Comparison of ENCODE assay signal across 9 mouse cellular contexts in genomic region chr3:9076696-9077095, GRCm38 (mm10).
A peak's percentile ranks its signal among the peaks of the same experiment; 100 is the strongest.
DNase-seq lines count a peak whose midpoint lies in the region; ATAC-seq and TF ChIP-seq lines count a peak whose summit lies in the region.
"Had no signal": no experiment of that assay in that cellular context is flagged by ENCODE, and none has a peak within 500 bp of the region (broad histone marks: within the 10 kb centered on the region; RNA-seq: fewer than 3 reads in every experiment).

No protein-coding gene starts in this region.

- 30% methylated on average over 3 of the region's 3 CpGs for WGBS in hindbrain, embryonic 11.5 days
- WGBS in hindbrain, embryonic 12.5 days: 24% methylated on average over 3 of the region's 3 CpGs
- 29% methylated on average over 3 of the region's 3 CpGs for WGBS in neural tube, embryonic 11.5 days
- 24% methylated on average over 3 of the region's 3 CpGs for WGBS in stomach, postnatal 0 days

- no peak overlapping the region for H3K4me2 ChIP-seq in hindbrain, embryonic 11.5 days (replicated peaks; ENCODE audit: low read depth, low read length)
- H3K4me2 ChIP-seq in hindbrain, embryonic 12.5 days (replicated peaks): no peak overlapping the region
- no peak overlapping the region for H3K4me2 ChIP-seq in neural tube, embryonic 11.5 days (ENCODE audit: low read depth)
- H3K4me2 ChIP-seq in stomach, postnatal 0 days (replicated peaks; ENCODE audit: low read depth): no peak overlapping the region
- H3K4me2 ChIP-seq: midbrain, embryonic 12.5 days had no signal

- H3K9me3 ChIP-seq in hindbrain, embryonic 11.5 days (ENCODE audit: control insufficient read depth, low read length): no peaks in the 10 kb centered on the region
- no peaks in the 10 kb centered on the region for H3K9me3 ChIP-seq in hindbrain, embryonic 12.5 days (replicated peaks)
- no peaks in the 10 kb centered on the region for H3K9me3 ChIP-seq in neural tube, embryonic 11.5 days (ENCODE audit: control insufficient read depth, low read length)
- H3K9me3 ChIP-seq in stomach, postnatal 0 days (ENCODE audit: control insufficient read depth, low read length): no peaks in the 10 kb centered on the region
- H3K9me3 ChIP-seq: midbrain, embryonic 12.5 days had no signal

- DNase-seq in hindbrain, embryonic 11.5 days (ENCODE audit: low spot score): peak; percentile 67
- DNase-seq in forelimb bud, embryonic 11.5 days (ENCODE audit: low read depth, low spot score): peak; percentile 65
- peak; percentile 80 for DNase-seq in kidney, adult 11 months
- peak; percentile 51 to 70 for DNase-seq in left cerebral cortex, postnatal 14 days (ENCODE audit: low spot score in 2 of 2)
- DNase-seq in neural tube, embryonic 11.5 days (ENCODE audit: low spot score): peak; percentile 64
- peak; percentile 75 for DNase-seq in stomach, postnatal 0 days (ENCODE audit: low spot score)

- H3K27ac ChIP-seq in hindbrain, embryonic 11.5 days (ENCODE audit: low read depth, low read length): no peak overlapping the region
- H3K27ac ChIP-seq in hindbrain, embryonic 12.5 days: no peak overlapping the region
- H3K27ac ChIP-seq in neural tube, embryonic 11.5 days (ENCODE audit: low read depth, low read length): no peak overlapping the region
- H3K27ac ChIP-seq in stomach, postnatal 0 days (replicated peaks): no peak overlapping the region
- H3K27ac ChIP-seq: midbrain, embryonic 12.5 days had no signal

- no peak for TF ChIP-seq EP300 in stomach, postnatal 0 days (optimal IDR thresholded peaks at IDR 0.05)

- H3K36me3 ChIP-seq in hindbrain, embryonic 11.5 days (ENCODE audit: control insufficient read depth, insufficient read depth, low read length): no peaks in the 10 kb centered on the region
- no peaks in the 10 kb centered on the region for H3K36me3 ChIP-seq in hindbrain, embryonic 12.5 days
- H3K36me3 ChIP-seq in neural tube, embryonic 11.5 days (ENCODE audit: control insufficient read depth, insufficient read depth, low read length): no peaks in the 10 kb centered on the region
- H3K36me3 ChIP-seq in stomach, postnatal 0 days (ENCODE audit: control insufficient read depth, insufficient read depth, low read length): no peaks in the 10 kb centered on the region
- H3K36me3 ChIP-seq: midbrain, embryonic 12.5 days had no signal

- no peaks in the 10 kb centered on the region for H3K27me3 ChIP-seq in hindbrain, embryonic 11.5 days (ENCODE audit: control insufficient read depth, insufficient read depth, low read length)
- H3K27me3 ChIP-seq in hindbrain, embryonic 12.5 days: no peaks in the 10 kb centered on the region
- no peaks in the 10 kb centered on the region for H3K27me3 ChIP-seq in neural tube, embryonic 11.5 days (ENCODE audit: control insufficient read depth, insufficient read depth, low read length)
- H3K27me3 ChIP-seq in stomach, postnatal 0 days (ENCODE audit: control insufficient read depth, insufficient read depth, low read length): no peaks in the 10 kb centered on the region
- H3K27me3 ChIP-seq: midbrain, embryonic 12.5 days had no signal

- H3K4me1 ChIP-seq in hindbrain, embryonic 11.5 days (replicated peaks; ENCODE audit: control insufficient read depth, insufficient read depth, low read length): no peaks in the 10 kb centered on the region
- no peaks in the 10 kb centered on the region for H3K4me1 ChIP-seq in hindbrain, embryonic 12.5 days
- no peaks in the 10 kb centered on the region for H3K4me1 ChIP-seq in neural tube, embryonic 11.5 days (ENCODE audit: control insufficient read depth, insufficient read depth, low read length)
- H3K4me1 ChIP-seq in stomach, postnatal 0 days (replicated peaks; ENCODE audit: control insufficient read depth, insufficient read depth): no peaks in the 10 kb centered on the region
- H3K4me1 ChIP-seq: midbrain, embryonic 12.5 days had no signal

- H3K4me3 ChIP-seq in hindbrain, embryonic 11.5 days (ENCODE audit: low read depth, low read length): no peak overlapping the region
- no peak overlapping the region for H3K4me3 ChIP-seq in hindbrain, embryonic 12.5 days
- no peak overlapping the region for H3K4me3 ChIP-seq in neural tube, embryonic 11.5 days (ENCODE audit: low read depth, low read length)
- H3K4me3 ChIP-seq in stomach, postnatal 0 days (ENCODE audit: low read depth, low read length): no peak overlapping the region
- H3K4me3 ChIP-seq: midbrain, embryonic 12.5 days had no signal

- no peak overlapping the region for H3K9ac ChIP-seq in hindbrain, embryonic 11.5 days (ENCODE audit: low read depth, low read length)
- no peak overlapping the region for H3K9ac ChIP-seq in hindbrain, embryonic 12.5 days
- no peak overlapping the region for H3K9ac ChIP-seq in neural tube, embryonic 11.5 days (ENCODE audit: low read length)
- no peak overlapping the region for H3K9ac ChIP-seq in stomach, postnatal 0 days (ENCODE audit: low read length)
- H3K9ac ChIP-seq: midbrain, embryonic 12.5 days had no signal

- intact Hi-C loops in left cerebral cortex, postnatal 14 days (cut with DNase I): loop anchor here (5.0 kb wide), 1 partner anchor 386 kb away; no protein-coding TSS in a partner anchor

- ATAC-seq in hindbrain, embryonic 11.5 days (ENCODE audit: low FRiP score): no peak
- ATAC-seq in hindbrain, embryonic 12.5 days (ENCODE audit: low FRiP score): no peak
- ATAC-seq in cerebellum, adult (ENCODE audit: insufficient number of reproducible peaks, low FRiP score, low TSS enrichment): peak; percentile 66
- no peak for ATAC-seq in neural tube, embryonic 11.5 days (ENCODE audit: insufficient read depth, low FRiP score, low TSS enrichment)
- peak; percentile 60; the same call in 1 of the 2 replicates for ATAC-seq in stomach, postnatal 0 days (ENCODE audit: low FRiP score, low TSS enrichment)

- TF ChIP-seq CTCF in stomach, postnatal 0 days (IDR thresholded peaks at IDR 0.05; ENCODE audit: low read depth): peak; percentile 89

Comparison
In these comparisons a context has a peak if more than half of its experiments do, and no peak if none do; other contexts are left out.
1. ATAC-seq: peak in cerebellum, adult (single experiment) and stomach, postnatal 0 days (single experiment); none in hindbrain, embryonic 11.5 days (single experiment), hindbrain, embryonic 12.5 days (single experiment) and neural tube, embryonic 11.5 days (single experiment).
2. Peak in every context shown above with its lines, with median percentiles within 50 percentile points of each other: DNase-seq.